Comparison of ENCODE assay signal across 27 mouse cellular contexts in the genomic region with DNA sequence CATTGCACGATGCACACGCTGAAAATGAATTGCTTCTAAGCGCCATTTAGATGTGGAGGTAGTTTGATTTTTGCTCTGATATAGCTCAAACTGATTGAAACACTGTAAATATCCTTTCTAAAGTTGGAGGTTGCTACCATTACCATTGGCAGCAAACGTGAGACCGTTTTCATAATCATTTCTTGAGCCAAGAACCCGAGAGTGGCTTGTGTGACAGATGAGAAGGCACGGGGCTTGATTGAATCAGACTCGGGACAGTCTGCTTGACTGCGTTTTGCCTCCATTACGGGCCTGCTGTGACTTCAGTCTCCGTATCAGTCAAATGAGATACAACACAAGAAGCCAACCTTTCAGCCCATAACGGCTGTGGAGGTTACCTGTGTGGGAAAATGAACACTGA.
A peak's percentile ranks its signal among the peaks of the same experiment; 100 is the strongest.
DNase-seq lines count a peak whose midpoint lies in the region; ATAC-seq and TF ChIP-seq lines count a peak whose summit lies in the region.
"Had no signal": no experiment of that assay in that cellular context is flagged by ENCODE, and none has a peak within 500 bp of the region (broad histone marks: within the 10 kb centered on the region; RNA-seq: fewer than 3 reads in every experiment).

No protein-coding gene starts in this region.

- DNase-seq in cerebellum, postnatal 14 days, result peak; percentile 47 to 51
- no peak for DNase-seq in cerebellum, adult 8-10 months
- DNase-seq in forebrain, postnatal 0 days, result peak; percentile 65
- peak; percentile 23 for DNase-seq in retina, postnatal 1 day
- no peak for DNase-seq in retina, embryonic 14.5 days (ENCODE audit: low spot score)
- DNase-seq: adrenal gland, postnatal 10 days; adrenal gland, postnatal 36 days; B cell, adult 2 months; cerebellum, adult 11-12 months; cerebellum, adult 9-10 months; cerebellum, postnatal 36 days; gastrocnemius, postnatal 10 days; gastrocnemius, postnatal 36 days; heart, adult 2 months; heart, postnatal 14 days; heart, postnatal 4 days; kidney, adult 11 months had no signal

- TF ChIP-seq CTCF in forebrain, postnatal 0 days (IDR thresholded peaks at IDR 0.05; ENCODE audit: low read depth), result no peak

- H3K4me1 ChIP-seq in forebrain, postnatal 0 days (ENCODE audit: insufficient read depth), result 0 out of 2 replicates have a peak, but pooled peaks cover 7% of the 10 kb centered on the region
- H3K4me1 ChIP-seq in forebrain, embryonic 12.5 days, result 0 out of 2 replicates have a peak, but pooled peaks cover 2% of the 10 kb centered on the region
- H3K4me1 ChIP-seq: forebrain, embryonic 10.5 days; intestine, embryonic 15.5 days had no signal

- WGBS in forebrain, postnatal 0 days, result 43% methylated on average over 12 of the region's 12 CpGs
- WGBS in forebrain, embryonic 12.5 days, result 81% methylated on average over 12 of the region's 12 CpGs

- H3K9ac ChIP-seq in forebrain, postnatal 0 days, result no peak overlapping the region
- H3K9ac ChIP-seq in forebrain, embryonic 12.5 days, result no peak overlapping the region
- H3K9ac ChIP-seq: heart, embryonic 13.5 days; intestine, embryonic 15.5 days had no signal

- no peak overlapping the region for H3K4me2 ChIP-seq in forebrain, postnatal 0 days (ENCODE audit: low read depth)
- H3K4me2 ChIP-seq in forebrain, embryonic 12.5 days, result no peak overlapping the region
- H3K4me2 ChIP-seq: heart, embryonic 13.5 days; intestine, embryonic 15.5 days had no signal

- H3K27me3 ChIP-seq in forebrain, postnatal 0 days (ENCODE audit: insufficient read depth, low read length), result no peaks in the 10 kb centered on the region
- H3K27me3 ChIP-seq in forebrain, embryonic 12.5 days, result no peaks in the 10 kb centered on the region
- H3K27me3 ChIP-seq: CH12.LX; heart, embryonic 13.5 days; intestine, embryonic 15.5 days; Patski had no signal

- no peaks in the 10 kb centered on the region for H3K36me3 ChIP-seq in forebrain, postnatal 0 days (ENCODE audit: insufficient read depth)
- no peaks in the 10 kb centered on the region for H3K36me3 ChIP-seq in forebrain, embryonic 12.5 days (replicated peaks)
- H3K36me3 ChIP-seq: forebrain, embryonic 10.5 days; G1E; heart, embryonic 10.5 days; heart, embryonic 13.5 days; intestine, embryonic 15.5 days had no signal

- H3K4me3 ChIP-seq in forebrain, postnatal 0 days (ENCODE audit: low read depth, low read length), result no peak overlapping the region
- H3K4me3 ChIP-seq in forebrain, embryonic 12.5 days (replicated peaks), result no peak overlapping the region
- H3K4me3 ChIP-seq: forebrain, embryonic 10.5 days; heart, adult 2 months; heart, embryonic 10.5 days; heart, embryonic 13.5 days; intestine, embryonic 15.5 days had no signal

- no peaks in the 10 kb centered on the region for H3K9me3 ChIP-seq in forebrain, postnatal 0 days (ENCODE audit: low read length)
- no peaks in the 10 kb centered on the region for H3K9me3 ChIP-seq in forebrain, embryonic 12.5 days
- H3K9me3 ChIP-seq: forebrain, embryonic 10.5 days; heart, embryonic 10.5 days; heart, embryonic 13.5 days; intestine, embryonic 15.5 days had no signal

- peak; percentile 21; the same call in 1 of the 2 replicates for ATAC-seq in forebrain, postnatal 0 days
- ATAC-seq in forebrain, embryonic 12.5 days (ENCODE audit: low FRiP score), result no peak
- ATAC-seq in megakaryocyte, adult 5-6 weeks (ENCODE audit: poor library complexity, severe bottlenecking), result no peak
- ATAC-seq: hindbrain, embryonic 16.5 days; intestine, embryonic 15.5 days; Patski had no signal

- H3K27ac ChIP-seq in forebrain, postnatal 0 days (ENCODE audit: low read depth, low read length), result peak overlapping the region; percentile 9; the same call in 1 of the 2 replicates
- H3K27ac ChIP-seq in forebrain, embryonic 12.5 days, result no peak overlapping the region
- H3K27ac ChIP-seq: forebrain, embryonic 10.5 days; heart, adult 2 months; heart, embryonic 10.5 days; heart, embryonic 13.5 days; intestine, embryonic 15.5 days had no signal

Comparison
In these comparisons a context has a peak if more than half of its experiments do, and no peak if none do; other contexts are left out.
1. DNase-seq: peak in cerebellum, postnatal 14 days (2 of 2), forebrain, postnatal 0 days (single experiment) and retina, postnatal 1 day (single experiment); none in cerebellum, adult 8-10 months (single experiment) and retina, embryonic 14.5 days (single experiment).